8 mouse cellular contexts compared by ENCODE assay signal in genomic region chr7:113513286-113513962, GRCm38 (mm10). TPM values are rescaled to one million over a fixed set of nuclear protein-coding genes. Genes with fewer than 3 reads are reported as not detected.
A peak's percentile ranks its signal among the peaks of the same experiment; 100 is the strongest.
DNase-seq lines count a peak whose midpoint lies in the region; ATAC-seq and TF ChIP-seq lines count a peak whose summit lies in the region.

TSS of gene Far1 (plus strand) at chr7:113513834.

- H3K27ac ChIP-seq in gastrocnemius, adult 2 months: peak within 1 kb of the TSS; percentile 93
- H3K27ac ChIP-seq in hindbrain, postnatal 0 days: peak within 1 kb of the TSS; percentile 91
- H3K27ac ChIP-seq in left cerebral cortex, adult 2 months: peak within 1 kb of the TSS; percentile 91

- intact Hi-C loops in gastrocnemius, adult 2 months (cut with DNase I): loop anchor here (10.0 kb wide), 1 partner anchor 139 kb away; no protein-coding TSS in a partner anchor
- intact Hi-C loops in left cerebral cortex, adult 2 months (cut with DNase I): loop anchor here (10.0 kb wide), 1 partner anchor 139 kb away; no protein-coding TSS in a partner anchor

- DNase-seq in WW6 (ENCODE audit: low read depth, low spot score): peak; percentile 96
- peak; percentile 97 to 99 for DNase-seq in cerebellum, postnatal 4 days (ENCODE audit: low spot score in 2 of 2)
- peak; percentile 99 for DNase-seq in gastrocnemius, adult 2 months
- DNase-seq in hindbrain, postnatal 0 days (ENCODE audit: low spot score): peak; percentile 99
- peak; percentile 98 to 99 for DNase-seq in left cerebral cortex, adult 2 months (ENCODE audit: extremely low spot score in 1 of 2, low spot score in 2 of 2)
- DNase-seq in right cerebral cortex, adult 2 months (ENCODE audit: low spot score in 2 of 2): peak; percentile 99
- DNase-seq in urinary bladder, postnatal 14 days (ENCODE audit: low spot score): peak; percentile 98

- H3K4me1 ChIP-seq in hindbrain, postnatal 0 days (ENCODE audit: insufficient read depth, low read length): 0 out of 2 replicates have a peak, but pooled peaks cover 4% of the 10 kb centered on the region

- H3K4me3 ChIP-seq in gastrocnemius, adult 2 months: peak within 1 kb of the TSS; percentile 90
- peak within 1 kb of the TSS; percentile 100 for H3K4me3 ChIP-seq in hindbrain, postnatal 0 days (ENCODE audit: low read length)
- H3K4me3 ChIP-seq in left cerebral cortex, adult 2 months: peak within 1 kb of the TSS; percentile 90

- H3K9ac ChIP-seq in hindbrain, postnatal 0 days (replicated peaks; ENCODE audit: low read length): peak within 1 kb of the TSS; percentile 94

- H3K4me2 ChIP-seq in hindbrain, postnatal 0 days (ENCODE audit: low read depth, low read length): peak within 1 kb of the TSS; percentile 100

- 0 out of 2 replicates have a peak, but pooled peaks cover 4% of the 10 kb centered on the region for H3K27me3 ChIP-seq in hindbrain, postnatal 0 days (ENCODE audit: insufficient read depth, low read length)

- H3K9me3 ChIP-seq in hindbrain, postnatal 0 days (ENCODE audit: low read length): no peaks in the 10 kb centered on the region

- H3K36me3 ChIP-seq in hindbrain, postnatal 0 days (ENCODE audit: insufficient read depth, low read length): no peaks in the 10 kb centered on the region

- TF ChIP-seq CTCF in gastrocnemius, adult 2 months (IDR thresholded peaks at IDR 0.05): peak; percentile 69
- TF ChIP-seq CTCF in hindbrain, postnatal 0 days (IDR thresholded peaks at IDR 0.05; ENCODE audit: low read depth): peak; percentile 11; the same call in 1 of the 2 replicates
- TF ChIP-seq CTCF in left cerebral cortex, adult 2 months (IDR thresholded peaks at IDR 0.05): peak; percentile 59

- WGBS in hindbrain, postnatal 0 days: under 1% methylated on average over 69 of the region's 71 CpGs

- ATAC-seq in hindbrain, postnatal 0 days: peak; percentile 100
- peak; percentile 80 for ATAC-seq in megakaryocyte, adult 5-6 weeks (ENCODE audit: poor library complexity, severe bottlenecking)

RNA-seq across cellular contexts. Expression of gene Far1, which starts in this region (rescaled TPM):
- total RNA-seq in gastrocnemius, adult 2 months (2021): 10 to 100 TPM in 1 of 2 experiments, 1 to 10 TPM in 1; 9.9 to 13.7 TPM
- 38.4 and 52.9 TPM in 2 replicates for total RNA-seq in hindbrain, postnatal 0 days (2014; rRNA removed)
- polyA plus RNA-seq in hindbrain, postnatal 0 days (2015; fragmentation: Nextera tagmentation; extraction: Ambion mirVana): 46.5 and 47.5 TPM in 2 replicates
- 100 to 1,000 TPM; 121 to 125 TPM for total RNA-seq in left cerebral cortex, adult 2 months (2021)
- 228 and 233 TPM in 2 replicates for total RNA-seq in megakaryocyte, adult 5-6 weeks (2015)
- 225 and 231 TPM in 2 replicates for total RNA-seq in megakaryocyte, adult 5-6 weeks (2017)

Comparison
In these comparisons a context has a peak if more than half of its experiments do, and no peak if none do; other contexts are left out.
1. Peak in every context shown above with its lines: DNase-seq, ATAC-seq, H3K4me3 ChIP-seq and H3K27ac ChIP-seq.
2. CTCF ChIP-seq: peak in every context shown above with its lines; median percentile 69 in gastrocnemius, adult 2 months; 59 in left cerebral cortex, adult 2 months; 11 in hindbrain, postnatal 0 days.